Mouse (Mus musculus) kidney, adult 2 months (tissue): Measurements from ENCODE around the gene Ano8.
"Not testable (repeated sequence)": the region's sequence is repeated elsewhere in the genome, so short reads cannot be mapped to it uniquely, and the experiment has no call there.

ENCODE experiments used
- CTCF ChIP-seq: fragments of 200-500 bp; conservative IDR thresholded peaks from 2 replicates; pipeline ENCODE4 v1.5.1; 2011; ENCODE audit warnings: low read depth, mild to moderate bottlenecking, control low read depth, low read length, moderate library complexity, mixed read lengths; ENCODE audit not compliant: insufficient read depth, insufficient read length
- POLR2A ChIP-seq: fragments of 200-500 bp; IDR thresholded peaks from one replicate; pipeline ENCODE4 v1.6.1; 2011; ENCODE audit warnings: low read depth, low read length, control low read depth

DNA sequence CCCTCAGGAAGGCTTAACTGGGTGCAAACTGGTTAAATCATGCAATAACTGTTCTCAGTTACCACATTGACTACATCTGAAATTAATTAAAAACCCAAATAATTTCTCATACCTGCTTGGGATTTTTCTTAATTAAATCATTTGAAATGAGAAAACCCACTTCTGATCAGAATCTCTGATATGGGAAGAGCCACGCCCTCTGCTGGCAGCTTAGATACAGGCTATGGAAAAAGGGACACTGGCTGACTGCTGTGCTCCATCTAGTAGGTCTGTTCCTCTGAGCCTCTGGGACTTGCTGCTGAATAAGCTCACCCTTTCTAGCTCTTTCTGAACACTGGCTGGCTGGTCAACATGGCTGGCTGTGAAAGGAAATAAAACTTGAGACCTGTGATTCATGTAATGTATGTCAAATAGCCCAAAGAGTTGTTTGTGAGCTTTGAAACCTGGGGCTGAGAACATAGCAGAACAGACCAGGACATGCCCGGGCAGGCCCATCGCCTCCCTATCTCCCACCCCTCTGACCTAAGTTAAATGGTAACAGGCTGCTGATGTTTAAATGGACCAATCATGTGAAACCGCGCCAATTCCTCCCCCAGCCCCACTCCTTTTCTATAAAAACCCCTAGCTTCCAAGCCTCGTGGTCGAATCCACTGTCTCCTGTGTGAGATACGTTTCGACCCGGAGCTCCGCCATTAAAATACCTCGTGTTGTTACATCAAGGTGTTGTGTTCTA lies 45.1 kb upstream of the Ano8 start:
- not testable (repeated sequence) for TF ChIP-seq POLR2A
- TF ChIP-seq CTCF, result peak; percentile 45
